Mouse (Mus musculus) ovary, postnatal 14 days (tissue): ENCODE data around the gene Stx2.

Experiments used
- DNase-seq: peaks from one replicate; pipeline ENCODE4 v3.0.0; 2022; ENCODE audit warnings: low spot score

Stx2 gene

DNA sequence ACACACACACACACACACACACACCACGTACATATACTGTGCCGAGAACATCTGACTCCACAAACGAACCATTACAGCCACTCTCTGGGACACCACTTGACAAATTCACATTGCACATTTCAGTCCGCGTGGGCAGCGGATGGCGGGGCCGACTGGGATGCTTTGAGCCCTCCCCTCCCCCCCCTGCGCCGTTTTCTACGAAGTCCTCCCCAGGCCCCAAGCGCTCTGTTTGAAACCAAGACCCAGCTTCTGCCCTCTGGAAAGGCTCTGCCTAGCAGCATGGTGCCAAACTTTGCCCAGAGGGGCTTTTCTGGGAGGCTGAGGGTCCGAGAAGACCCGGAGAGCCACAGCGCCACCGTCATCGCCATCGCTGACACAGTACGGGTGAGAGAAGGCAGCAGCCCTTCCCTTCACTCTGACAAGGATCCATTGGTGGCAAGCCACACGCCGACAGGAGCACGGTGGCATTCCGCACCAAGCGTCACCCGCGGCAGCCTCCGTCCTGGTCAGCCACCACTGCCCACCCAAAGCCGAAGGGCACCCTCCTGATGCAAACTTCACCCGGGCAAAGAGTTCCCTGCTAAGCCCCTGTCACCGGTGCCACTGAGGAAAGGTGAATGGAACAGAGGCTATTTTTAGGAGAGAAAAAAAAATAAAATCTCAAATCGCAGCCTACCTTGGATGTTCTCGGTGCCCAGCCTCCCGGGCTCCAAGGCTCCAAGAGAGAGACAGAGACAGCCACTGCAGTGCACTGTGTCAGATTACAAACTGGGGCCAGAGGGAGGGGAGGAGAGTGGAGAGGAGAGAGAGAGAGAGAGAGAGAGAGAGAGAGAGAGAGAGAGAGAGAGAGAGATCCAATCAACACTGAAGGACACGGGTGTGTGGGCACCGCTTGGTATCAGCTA lies 55.8 kb downstream of the Stx2 start:
- DNase-seq: no peak

DNA sequence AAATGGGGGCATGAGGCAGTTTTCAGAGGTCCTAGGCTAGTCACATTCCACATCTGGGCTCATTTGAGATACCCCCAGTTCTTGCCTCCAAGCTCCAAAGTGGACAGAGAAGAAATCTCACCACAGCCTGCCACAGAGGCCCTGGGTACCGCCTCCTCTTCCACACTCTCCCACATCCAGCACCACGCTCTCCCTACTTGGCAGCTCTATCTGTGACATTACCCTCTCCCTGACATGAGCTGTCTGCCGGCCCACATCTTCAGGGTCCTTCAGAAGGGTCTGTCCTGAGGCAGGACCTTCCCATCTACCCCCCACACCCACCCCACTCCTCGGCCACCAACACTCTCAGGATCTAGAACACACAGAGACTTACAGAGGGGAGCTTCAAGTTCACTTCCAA lies 56.9 kb downstream of the Stx2 start:
- DNase-seq: no peak

DNA sequence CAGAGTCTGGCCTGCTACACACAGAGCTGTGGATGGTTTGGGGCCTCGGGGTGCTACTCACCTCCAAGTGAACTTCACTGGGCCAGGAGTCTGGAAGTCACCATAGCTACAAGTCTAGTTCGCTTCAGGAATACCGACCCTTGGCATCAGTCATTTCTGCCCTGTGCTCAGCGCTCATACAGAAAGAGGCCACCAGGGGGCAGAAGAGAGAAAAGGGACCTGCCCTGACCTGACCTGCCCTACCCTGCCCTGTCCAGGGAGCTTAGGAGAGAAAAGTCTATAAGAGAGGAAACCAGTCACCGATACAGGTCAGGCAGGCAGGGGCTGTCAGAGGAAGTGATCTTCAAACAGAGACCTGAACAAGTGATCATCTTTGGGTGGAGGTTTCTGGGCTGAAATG lies 61.3 kb downstream of the Stx2 start:
- peak; percentile 29 for DNase-seq

DNA sequence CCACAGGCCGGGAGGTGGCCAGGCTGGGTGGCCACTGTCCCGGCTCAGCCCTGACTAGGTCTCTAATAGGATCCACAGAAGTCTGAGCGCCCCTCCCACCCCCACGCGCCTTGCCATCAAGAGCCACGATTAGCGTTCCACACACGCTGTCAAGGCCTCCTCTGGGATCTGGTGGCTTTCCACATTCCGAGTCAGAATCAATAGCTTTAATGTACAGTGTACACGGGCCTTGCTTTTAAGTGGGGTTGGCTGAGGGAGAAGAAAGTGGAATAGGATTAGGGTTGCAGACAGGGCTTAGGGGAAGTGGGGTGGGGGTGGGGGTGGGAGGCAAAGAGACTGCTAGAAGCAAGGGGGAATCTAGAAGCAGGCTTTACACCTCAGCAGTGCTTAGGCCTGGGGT lies 67.9 kb downstream of the Stx2 start:
- DNase-seq: no peak

DNA sequence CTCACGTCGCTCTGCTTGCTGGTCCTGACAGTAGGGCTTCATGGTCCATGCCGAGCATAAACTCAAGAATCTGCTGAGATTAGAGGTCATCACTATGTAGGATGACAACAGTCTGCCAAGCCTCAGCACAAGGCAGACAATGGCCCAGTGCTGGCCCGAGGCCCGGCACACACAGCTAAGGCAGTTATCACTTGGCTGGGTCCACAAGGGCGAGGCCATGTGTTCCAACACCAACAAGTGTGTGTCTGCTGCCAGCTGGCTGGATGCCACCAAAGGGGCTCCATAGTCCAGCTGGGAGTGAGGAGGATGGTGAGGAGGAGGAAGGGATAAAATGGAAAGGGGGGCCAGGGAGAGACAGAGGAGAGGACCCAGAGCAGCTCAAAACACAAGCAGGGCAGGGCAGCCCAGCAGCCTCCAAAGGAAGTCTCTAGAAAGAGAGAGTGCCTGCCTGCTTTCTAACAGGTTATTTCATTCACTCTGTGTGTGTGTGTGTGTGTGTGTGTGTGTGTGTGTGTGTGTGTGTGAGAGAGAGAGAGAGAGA lies 72.9 kb downstream of the Stx2 start:
- peak; percentile 29 for DNase-seq
